ENCODE assay signal across 20 mouse cellular contexts in the genomic region with DNA sequence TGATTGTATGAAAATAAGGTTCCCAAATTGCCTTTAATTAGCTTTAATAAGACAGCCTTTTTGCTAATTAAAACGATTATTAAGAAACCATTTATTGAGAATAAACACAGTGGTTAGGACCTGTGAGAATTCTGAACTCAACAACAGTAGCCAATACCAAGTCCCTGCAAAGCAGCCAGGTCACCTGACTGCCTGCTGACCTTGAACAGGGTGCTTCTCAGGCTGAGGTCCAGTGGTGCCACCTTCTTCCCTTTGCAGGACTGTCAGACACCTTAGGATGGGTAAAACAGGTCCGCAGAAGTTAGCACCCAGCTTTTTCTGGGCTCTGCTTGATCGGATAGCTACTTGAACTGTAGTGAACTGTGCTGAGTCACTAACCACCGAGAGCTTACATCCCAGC. TPM values are rescaled to one million over a fixed set of nuclear protein-coding genes. Genes with fewer than 3 reads are reported as not detected.
DNase-seq lines count a peak whose midpoint lies in the region; ATAC-seq and TF ChIP-seq lines count a peak whose summit lies in the region.
"Had no signal": no experiment of that assay in that cellular context is flagged by ENCODE, and none has a peak within 500 bp of the region (broad histone marks: within the 10 kb centered on the region; RNA-seq: fewer than 3 reads in every experiment).

No protein-coding gene starts in this region.

- no peaks in the 10 kb centered on the region for H3K36me3 ChIP-seq in forebrain, embryonic 10.5 days (replicated peaks)
- no peaks in the 10 kb centered on the region for H3K36me3 ChIP-seq in forebrain, postnatal 0 days (ENCODE audit: insufficient read depth)
- H3K36me3 ChIP-seq in kidney, embryonic 14.5 days (ENCODE audit: control insufficient read depth, insufficient read depth, low read length): no peaks in the 10 kb centered on the region
- no peaks in the 10 kb centered on the region for H3K36me3 ChIP-seq in neural tube, embryonic 13.5 days
- H3K36me3 ChIP-seq: forebrain, embryonic 15.5 days; heart, embryonic 15.5 days; hindbrain, embryonic 15.5 days had no signal

- DNase-seq in forebrain, embryonic 10.5 days (ENCODE audit: extremely low spot score, low spot score): no peak
- no peak for DNase-seq in forebrain, postnatal 0 days
- peak; percentile 54 for DNase-seq in kidney, adult 9 months
- no peak for DNase-seq in neural tube, embryonic 10.5 days (ENCODE audit: extremely low spot score, low spot score)
- no peak for DNase-seq in thymus, postnatal 10 days (ENCODE audit: low spot score in 2 of 2)
- DNase-seq: adrenal gland, adult 2 months; right cerebral cortex, postnatal 25 days had no signal

- peak overlapping the region; percentile 87 for H3K27ac ChIP-seq in forebrain, embryonic 10.5 days
- H3K27ac ChIP-seq in forebrain, postnatal 0 days (ENCODE audit: low read depth, low read length): no peak overlapping the region
- H3K27ac ChIP-seq in kidney, embryonic 14.5 days (ENCODE audit: low read depth, low read length): no peak overlapping the region
- H3K27ac ChIP-seq in neural tube, embryonic 13.5 days (replicated peaks): no peak overlapping the region; the same call in 1 of the 2 replicates
- H3K27ac ChIP-seq: forebrain, embryonic 15.5 days; heart, embryonic 15.5 days; left cerebral cortex, adult 2 months; macrophage had no signal

- H3K9me3 ChIP-seq in forebrain, embryonic 10.5 days: no peaks in the 10 kb centered on the region
- H3K9me3 ChIP-seq in forebrain, postnatal 0 days (ENCODE audit: low read length): no peaks in the 10 kb centered on the region
- no peaks in the 10 kb centered on the region for H3K9me3 ChIP-seq in kidney, embryonic 14.5 days (ENCODE audit: control insufficient read depth, low read length)
- H3K9me3 ChIP-seq in neural tube, embryonic 13.5 days: no peaks in the 10 kb centered on the region
- H3K9me3 ChIP-seq: forebrain, embryonic 15.5 days; heart, embryonic 15.5 days; hindbrain, embryonic 15.5 days; limb, embryonic 12.5 days had no signal

- TF ChIP-seq CTCF in forebrain, postnatal 0 days (IDR thresholded peaks at IDR 0.05; ENCODE audit: low read depth): no peak

- ATAC-seq in forebrain, postnatal 0 days: no peak
- no peak for ATAC-seq in kidney, embryonic 14.5 days (ENCODE audit: low FRiP score, low TSS enrichment)
- no peak for ATAC-seq in neural tube, embryonic 13.5 days (ENCODE audit: low read depth)
- ATAC-seq in megakaryocyte-erythroid progenitor cell, adult 5-6 weeks (replicated peaks; ENCODE audit: low FRiP score, low TSS enrichment, poor library complexity, severe bottlenecking): peak; percentile 17; the same call in 1 of the 2 replicates
- ATAC-seq: forebrain, embryonic 15.5 days; intestine, embryonic 16.5 days had no signal

- H3K4me3 ChIP-seq in forebrain, embryonic 10.5 days: no peak overlapping the region
- no peak overlapping the region for H3K4me3 ChIP-seq in forebrain, postnatal 0 days (ENCODE audit: low read depth, low read length)
- no peak overlapping the region for H3K4me3 ChIP-seq in kidney, embryonic 14.5 days (ENCODE audit: low read length)
- no peak overlapping the region for H3K4me3 ChIP-seq in neural tube, embryonic 13.5 days
- H3K4me3 ChIP-seq: erythroblast, embryonic 14.5 days; forebrain, embryonic 15.5 days; heart, embryonic 15.5 days; hindbrain, embryonic 15.5 days; left cerebral cortex, adult 2 months; limb, embryonic 12.5 days had no signal

- peaks cover 94% of the 10 kb centered on the region for H3K27me3 ChIP-seq in forebrain, embryonic 10.5 days (ENCODE audit: poor library complexity, severe bottlenecking)
- H3K27me3 ChIP-seq in forebrain, postnatal 0 days (ENCODE audit: insufficient read depth, low read length): no peaks in the 10 kb centered on the region
- peaks cover 12% of the 10 kb centered on the region; the same call in 1 of the 2 replicates for H3K27me3 ChIP-seq in kidney, embryonic 14.5 days (ENCODE audit: control insufficient read depth, insufficient read depth, low read length)
- H3K27me3 ChIP-seq in neural tube, embryonic 13.5 days: peaks cover 15% of the 10 kb centered on the region
- H3K27me3 ChIP-seq: forebrain, embryonic 15.5 days had no signal

- no peak overlapping the region for H3K9ac ChIP-seq in forebrain, postnatal 0 days
- H3K9ac ChIP-seq in kidney, embryonic 14.5 days (ENCODE audit: low read depth, low read length): no peak overlapping the region
- peak overlapping the region; percentile 49; the same call in 1 of the 2 replicates for H3K9ac ChIP-seq in neural tube, embryonic 13.5 days
- H3K9ac ChIP-seq: forebrain, embryonic 15.5 days; heart, embryonic 15.5 days; hindbrain, embryonic 15.5 days; limb, embryonic 12.5 days; lung, embryonic 14.5 days had no signal

- peaks cover 74% of the 10 kb centered on the region for H3K4me1 ChIP-seq in forebrain, embryonic 10.5 days
- H3K4me1 ChIP-seq in forebrain, postnatal 0 days (ENCODE audit: insufficient read depth): peaks cover 14% of the 10 kb centered on the region; the same call in 1 of the 2 replicates
- peaks cover 22% of the 10 kb centered on the region; the same call in 1 of the 2 replicates for H3K4me1 ChIP-seq in kidney, embryonic 14.5 days (ENCODE audit: control insufficient read depth, insufficient read depth, low read length)
- peaks cover 55% of the 10 kb centered on the region for H3K4me1 ChIP-seq in neural tube, embryonic 13.5 days (replicated peaks)

- WGBS in forebrain, embryonic 10.5 days: 22% methylated on average over 4 of the region's 4 CpGs
- 50% methylated on average over 4 of the region's 4 CpGs for WGBS in forebrain, postnatal 0 days
- 40% methylated on average over 4 of the region's 4 CpGs for WGBS in kidney, embryonic 14.5 days
- 39% methylated on average over 4 of the region's 4 CpGs for WGBS in neural tube, embryonic 13.5 days

- no peak overlapping the region for H3K4me2 ChIP-seq in forebrain, postnatal 0 days (ENCODE audit: low read depth)
- no peak overlapping the region for H3K4me2 ChIP-seq in kidney, embryonic 14.5 days (replicated peaks; ENCODE audit: low read depth, low read length)
- H3K4me2 ChIP-seq in neural tube, embryonic 13.5 days: no peak overlapping the region
- H3K4me2 ChIP-seq: forebrain, embryonic 15.5 days; heart, embryonic 15.5 days; lung, embryonic 14.5 days had no signal

RNA-seq across cellular contexts. Expression of a gene that starts 22.5 kb away (rescaled TPM):
- 13.1 TPM in 2 replicates for polyA plus RNA-seq in forebrain, embryonic 10.5 days (2016; fragmentation: Nextera tagmentation; extraction: Ambion mirVana)
- 10.7 and 14.2 TPM in 2 replicates for total RNA-seq in forebrain, postnatal 0 days (2014; rRNA removed)
- 24.6 and 30.4 TPM in 2 replicates for polyA plus RNA-seq in forebrain, postnatal 0 days (2015; fragmentation: Nextera tagmentation; extraction: Ambion mirVana)
- 15.7 and 23.9 TPM in 2 replicates for polyA plus RNA-seq in kidney, embryonic 14.5 days (2014; fragmentation: Nextera tagmentation; extraction: Ambion mirVana)
- polyA plus RNA-seq in neural tube, embryonic 13.5 days (2015; fragmentation: Nextera tagmentation; extraction: Ambion mirVana): 27.8 and 30.3 TPM in 2 replicates
- total RNA-seq in megakaryocyte-erythroid progenitor cell, adult 5-6 weeks (2014; fragmentation: Nextera tagmentation): 0.57 TPM in 1 of 2 replicates, not detected in the other
- total RNA-seq in megakaryocyte-erythroid progenitor cell, adult 5-6 weeks (2017): not detected in 2 replicates
- total RNA-seq: granulocyte monocyte progenitor cell, adult 5-6 weeks had no signal
- polyA plus RNA-seq: macrophage had no signal
